Mouse (Mus musculus): ENCODE results near the gene Sec63. TPM values are rescaled to one million over a fixed set of nuclear protein-coding genes. Genes with fewer than 3 reads are reported as not detected.

Gene Sec63
- polyA plus RNA-seq, 1 experiment from 2014 or later: 23.5 TPM

DNA sequence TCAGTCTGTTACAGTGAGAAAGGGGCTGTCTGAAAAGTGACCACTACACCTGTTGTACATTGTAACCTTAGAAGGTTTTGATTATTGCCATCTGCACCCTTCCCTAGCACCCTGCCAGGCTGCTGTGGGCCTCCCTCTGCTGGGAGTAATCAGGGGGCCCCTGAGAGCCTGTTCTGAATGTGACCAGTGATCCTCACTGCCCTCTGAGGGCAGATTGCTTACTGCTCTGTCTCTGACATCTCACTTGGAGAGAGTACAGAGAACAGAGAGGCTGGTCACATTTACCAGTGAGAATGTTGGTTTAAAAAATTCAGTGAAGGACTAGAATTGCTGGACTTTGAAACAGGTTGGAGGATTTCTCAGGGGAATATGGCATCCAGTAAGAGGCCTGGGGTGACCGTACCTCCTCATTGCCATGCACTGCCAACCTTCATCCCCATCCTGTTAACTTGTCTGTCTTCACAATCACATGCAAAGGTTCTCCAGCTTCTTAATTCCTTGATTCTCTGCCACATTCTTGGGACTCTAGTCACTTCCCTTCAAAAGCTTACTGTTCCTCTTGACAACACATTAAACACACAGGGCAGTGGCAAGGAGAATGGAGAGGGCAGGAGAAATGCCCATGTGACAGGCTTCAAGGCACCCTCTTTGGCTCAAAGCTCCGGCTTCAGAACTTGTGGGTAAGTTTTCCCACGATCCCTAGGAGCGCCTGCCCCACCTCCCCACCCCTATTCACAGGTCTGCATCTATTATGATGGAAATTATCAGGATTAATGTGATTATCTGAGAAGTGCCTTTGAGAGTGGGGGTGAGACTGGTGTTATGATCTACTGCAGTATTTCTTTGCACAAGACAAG lies 72.8 kb downstream of the Sec63 start:
- peak; percentile 30 for DNase-seq (ENCODE audit: low spot score)
- 60% methylated on average over 4 of the region's 4 CpGs for WGBS
- no peaks in the 10 kb centered on the region for H3K9me3 ChIP-seq
- H3K4me3 ChIP-seq: no peak overlapping the region
- H3K36me3 ChIP-seq: peaks cover 94% of the 10 kb centered on the region
- H3K27me3 ChIP-seq (ENCODE audit: insufficient read depth, poor library complexity, severe bottlenecking): no peaks in the 10 kb centered on the region
- peak overlapping the region; percentile 79 for H3K27ac ChIP-seq
- peaks cover 32% of the 10 kb centered on the region for H3K4me1 ChIP-seq (replicated peaks)

DNA sequence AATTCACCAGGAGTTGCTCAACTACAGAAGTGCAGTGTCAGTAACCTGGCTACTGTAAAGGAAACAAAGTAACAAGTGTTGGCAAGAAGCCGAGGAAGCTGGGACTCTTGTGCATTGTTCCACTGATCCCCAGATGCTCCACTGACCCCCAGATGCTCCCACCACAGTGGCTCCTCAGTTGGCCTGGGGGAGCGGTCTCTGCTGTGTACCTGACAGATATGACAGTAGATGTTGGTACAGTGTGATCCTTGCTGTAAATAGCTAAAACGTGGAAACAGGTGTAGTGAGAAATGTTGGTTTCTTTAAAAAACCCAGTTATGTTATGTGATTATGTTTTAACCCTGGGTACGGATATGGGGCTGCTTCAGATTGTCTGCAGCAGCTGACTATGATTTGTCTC lies 76.8 kb downstream of the Sec63 start:
- peaks cover 66% of the 10 kb centered on the region for H3K36me3 ChIP-seq
- 92% methylated on average over 4 of the region's 4 CpGs for WGBS

DNA sequence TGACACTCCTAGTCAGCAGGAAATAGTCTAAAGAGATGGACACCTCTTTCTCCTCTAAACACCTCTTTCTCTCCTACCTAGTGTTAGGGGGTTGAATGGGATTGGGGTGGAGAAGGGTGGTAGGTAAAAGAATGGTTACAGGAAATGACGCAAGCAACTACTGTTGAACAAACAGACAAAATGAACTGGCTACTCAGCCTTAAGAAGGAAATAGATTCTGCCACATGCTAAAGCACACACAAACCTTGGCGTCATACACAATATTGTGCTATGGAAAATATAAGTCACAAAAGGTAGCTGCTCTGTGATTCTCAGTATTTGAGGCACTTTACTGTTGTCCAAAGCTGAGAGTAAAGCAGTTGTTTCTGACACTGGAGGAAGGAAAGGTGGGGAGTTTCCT lies 77.4 kb downstream of the Sec63 start:
- 98% methylated on average over 2 of the region's 2 CpGs for WGBS
- H3K27ac ChIP-seq: no peak overlapping the region
- H3K4me1 ChIP-seq (replicated peaks): peaks cover 23% of the 10 kb centered on the region
- H3K27me3 ChIP-seq (ENCODE audit: insufficient read depth, poor library complexity, severe bottlenecking): no peaks in the 10 kb centered on the region
- H3K9me3 ChIP-seq: no peaks in the 10 kb centered on the region
- no peak for DNase-seq (ENCODE audit: low spot score)
- H3K4me3 ChIP-seq: no peak overlapping the region
- H3K36me3 ChIP-seq: peaks cover 60% of the 10 kb centered on the region

More for the DNA sequence above, 76.8 kb downstream of the Sec63 start:
- Histone ChIP-seq H3K27ac (no peak overlapping the region), H3K9me3 (no peaks in the 10 kb centered on the region), H3K4me3 (no peak overlapping the region), H3K27me3 (ENCODE audit: insufficient read depth, poor library complexity, severe bottlenecking) (no peaks in the 10 kb centered on the region), H3K4me1 (replicated peaks) (peaks cover 29% of the 10 kb centered on the region)
- DNase-seq (ENCODE audit: low spot score): no peak

DNA sequence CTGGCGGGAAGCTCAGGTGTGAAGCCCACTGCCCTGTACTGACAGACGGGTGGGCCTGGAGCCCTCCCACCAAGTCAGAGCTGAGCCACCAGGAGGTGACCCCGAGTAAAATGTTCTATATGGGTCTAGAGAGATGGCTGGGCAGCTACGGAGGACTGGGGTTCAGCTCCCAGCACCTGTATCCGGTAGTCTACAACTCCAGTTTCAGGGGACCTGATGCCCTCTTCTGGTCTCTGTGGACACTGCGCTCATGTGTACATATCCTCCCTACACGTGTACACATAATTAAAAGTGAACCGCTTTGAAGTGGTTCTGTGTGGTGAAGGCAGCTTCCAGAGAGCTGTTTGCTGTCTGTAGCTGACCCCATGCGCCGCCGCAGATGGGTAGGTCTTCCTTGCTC lies 78.7 kb downstream of the Sec63 start:
- DNase-seq (ENCODE audit: low spot score): no peak
- WGBS: 94% methylated on average over 11 of the region's 11 CpGs
- H3K27ac ChIP-seq: no peak overlapping the region
- H3K9me3 ChIP-seq: no peaks in the 10 kb centered on the region
- no peaks in the 10 kb centered on the region for H3K27me3 ChIP-seq (ENCODE audit: insufficient read depth, poor library complexity, severe bottlenecking)
- peaks cover 47% of the 10 kb centered on the region for H3K36me3 ChIP-seq
- H3K4me1 ChIP-seq (replicated peaks): peaks cover 10% of the 10 kb centered on the region; the same call in 1 of the 2 replicates
- no peak overlapping the region for H3K4me3 ChIP-seq

DNA sequence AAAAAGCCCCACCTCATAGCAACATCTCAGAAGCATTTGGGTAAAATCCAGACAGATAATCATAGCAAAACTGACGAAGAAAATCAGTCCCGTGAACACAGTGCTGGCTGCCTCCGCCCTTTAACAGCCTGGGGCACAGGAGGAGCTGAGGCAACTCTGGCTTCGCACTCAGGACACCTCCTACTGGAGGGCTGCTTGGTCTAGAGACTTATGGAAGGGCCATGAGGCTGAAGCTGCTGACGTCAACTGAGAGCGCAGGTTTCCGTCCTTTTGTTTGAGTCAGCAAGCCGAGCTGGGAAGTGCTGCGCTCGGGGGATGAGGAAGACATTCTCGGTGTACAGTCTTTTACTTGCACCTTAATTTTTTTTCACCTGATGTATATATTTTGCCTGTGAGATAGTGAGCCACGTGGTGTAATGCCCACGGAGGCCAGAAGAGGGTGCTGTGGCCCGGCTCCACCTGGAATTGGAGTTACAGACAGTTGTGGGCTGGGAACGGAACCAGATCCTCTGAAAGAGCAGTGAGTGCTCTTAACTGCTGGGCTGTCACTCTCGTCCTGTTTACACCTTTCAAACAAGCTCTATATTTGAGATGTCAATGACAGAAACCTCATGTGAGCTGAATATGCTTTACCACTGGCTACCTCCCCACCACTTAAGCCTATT lies 80.4 kb downstream of the Sec63 start:
- H3K27me3 ChIP-seq (ENCODE audit: insufficient read depth, poor library complexity, severe bottlenecking): no peaks in the 10 kb centered on the region
- WGBS: 62% methylated on average over 16 of the region's 16 CpGs
- DNase-seq (ENCODE audit: low spot score): no peak
- H3K9me3 ChIP-seq: peaks cover 6% of the 10 kb centered on the region; the same call in 1 of the 2 replicates
- H3K36me3 ChIP-seq: peaks cover 37% of the 10 kb centered on the region
- H3K4me1 ChIP-seq (replicated peaks): 0 out of 2 replicates have a peak, but pooled peaks cover 7% of the 10 kb centered on the region
- no peak overlapping the region for H3K27ac ChIP-seq
- H3K4me3 ChIP-seq: no peak overlapping the region

DNA sequence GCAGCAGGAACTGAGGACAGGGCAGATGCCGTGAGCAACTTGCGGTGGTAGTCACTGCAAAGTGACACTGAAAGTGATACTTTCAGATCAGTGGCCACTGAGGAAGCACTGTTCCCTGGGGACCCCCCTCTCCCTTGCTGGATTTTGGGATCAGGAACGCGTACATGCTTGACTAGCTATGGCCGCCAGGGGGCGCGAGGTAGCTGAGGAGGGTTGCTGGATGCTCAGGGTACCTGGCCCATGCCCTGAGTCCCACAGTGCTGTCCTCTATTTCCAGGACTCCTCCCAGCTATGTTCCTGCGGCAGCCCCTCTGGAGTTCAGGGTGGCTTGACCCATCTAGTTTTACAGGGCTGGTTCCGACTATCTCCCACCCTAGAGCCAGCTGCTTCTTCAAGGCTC lies 81.1 kb downstream of the Sec63 start:
- Histone ChIP-seq H3K4me1 (replicated peaks) (0 out of 2 replicates have a peak, but pooled peaks cover 7% of the 10 kb centered on the region), H3K4me3 (no peak overlapping the region), H3K36me3 (peaks cover 30% of the 10 kb centered on the region), H3K9me3 (peaks cover 6% of the 10 kb centered on the region; the same call in 1 of the 2 replicates), H3K27ac (no peak overlapping the region), H3K27me3 (ENCODE audit: insufficient read depth, poor library complexity, severe bottlenecking) (no peaks in the 10 kb centered on the region)
- DNase-seq (ENCODE audit: low spot score): peak; percentile 78
- WGBS: 16% methylated on average over 9 of the region's 9 CpGs

DNA sequence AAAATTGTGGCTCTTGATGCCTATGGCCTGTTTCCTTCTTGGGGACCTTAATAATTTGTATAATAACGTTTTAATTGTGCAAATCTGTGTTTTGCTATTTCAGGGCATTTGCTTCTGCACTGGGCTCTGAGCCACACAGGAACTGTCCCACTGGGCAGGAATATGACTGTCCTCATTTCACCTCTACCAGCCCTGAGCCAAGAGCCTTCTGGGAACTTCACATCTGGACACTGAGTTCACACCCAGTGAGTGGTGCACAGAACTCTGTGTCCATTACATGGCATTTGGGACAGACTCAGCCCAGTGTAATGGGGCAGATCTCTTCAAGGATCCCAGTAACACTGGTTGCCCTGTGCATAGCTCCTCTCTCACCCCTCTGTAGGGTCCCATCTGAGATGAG lies 82.1 kb downstream of the Sec63 start:
- Histone ChIP-seq H3K4me1 (replicated peaks) (0 out of 2 replicates have a peak, but pooled peaks cover 7% of the 10 kb centered on the region), H3K27ac (no peak overlapping the region), H3K9me3 (peaks cover 6% of the 10 kb centered on the region; the same call in 1 of the 2 replicates), H3K36me3 (peaks cover 23% of the 10 kb centered on the region), H3K27me3 (ENCODE audit: insufficient read depth, poor library complexity, severe bottlenecking) (no peaks in the 10 kb centered on the region), H3K4me3 (no peak overlapping the region)
- WGBS: 82% methylated on average over 1 of the region's 1 CpGs
- DNase-seq (ENCODE audit: low spot score): no peak

DNA sequence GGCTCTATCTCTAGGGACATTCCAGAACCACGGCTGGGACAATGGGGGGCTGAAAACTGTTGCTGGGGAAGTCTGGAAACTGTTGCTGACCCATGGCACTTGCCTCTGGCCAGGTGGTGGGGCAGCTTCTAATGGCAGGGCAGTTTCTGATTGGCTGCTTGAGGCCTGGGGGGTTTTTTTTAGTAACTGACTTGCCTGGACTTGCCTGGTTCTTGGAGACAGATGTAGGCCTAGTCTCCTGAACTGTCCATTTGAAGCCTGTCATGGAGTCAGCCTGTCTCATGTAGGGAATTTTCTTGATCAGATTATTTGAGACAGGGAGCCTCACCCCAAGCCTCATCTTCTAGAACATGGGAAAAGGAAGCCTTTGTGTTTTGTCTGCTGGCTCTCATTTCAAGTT lies 84.2 kb downstream of the Sec63 start:
- Histone ChIP-seq H3K4me1 (replicated peaks) (0 out of 2 replicates have a peak, but pooled peaks cover 7% of the 10 kb centered on the region), H3K4me3 (no peak overlapping the region), H3K27ac (no peak overlapping the region), H3K9me3 (peaks cover 6% of the 10 kb centered on the region; the same call in 1 of the 2 replicates), H3K27me3 (ENCODE audit: insufficient read depth, poor library complexity, severe bottlenecking) (no peaks in the 10 kb centered on the region), H3K36me3 (peaks cover 5% of the 10 kb centered on the region; the same call in 1 of the 2 replicates)
- no peak for DNase-seq (ENCODE audit: low spot score)
- 37% methylated on average over 1 of the region's 1 CpGs for WGBS

DNA sequence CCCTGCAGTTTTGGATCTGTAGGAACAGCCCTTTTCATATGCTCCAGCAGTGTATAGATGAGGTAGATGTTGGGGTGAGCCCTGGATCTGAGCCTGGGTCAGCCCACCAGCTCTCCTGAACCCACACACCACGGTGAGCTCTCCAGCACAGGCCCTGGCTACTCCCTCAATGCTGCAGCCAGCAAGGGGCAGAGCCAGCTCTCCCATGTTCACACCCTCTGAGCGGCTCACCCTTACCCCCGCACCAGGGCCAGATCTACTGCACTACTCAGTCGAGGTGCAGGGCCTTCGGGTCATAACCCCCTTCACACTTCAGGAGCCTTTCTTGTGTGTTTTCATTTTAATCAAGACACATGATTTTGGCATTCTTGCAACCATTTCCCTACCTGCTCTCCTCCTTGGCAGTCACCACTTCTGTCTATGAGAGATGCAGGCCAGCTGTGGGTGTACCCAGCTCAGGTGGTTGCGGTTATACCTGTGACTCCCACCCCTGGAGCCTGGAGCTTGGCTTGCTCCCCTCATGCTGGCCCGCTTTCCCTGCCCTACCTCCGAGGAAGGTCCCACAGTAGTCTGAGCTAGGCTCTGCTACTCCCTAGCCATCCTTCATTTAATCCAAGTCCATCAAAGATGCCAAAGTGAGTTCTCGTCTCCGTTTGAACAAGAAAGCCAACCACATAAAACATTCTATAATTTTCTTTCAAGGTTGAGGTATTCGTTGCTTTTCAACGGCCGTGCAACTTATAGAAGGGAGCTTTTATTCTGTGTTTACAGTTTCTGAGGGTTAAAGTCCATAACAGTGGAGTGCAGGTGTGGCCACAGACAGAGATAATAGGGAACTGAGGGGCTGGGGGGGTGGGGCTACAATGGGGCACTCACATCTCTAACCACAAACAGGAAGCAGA lies 87.1 kb downstream of the Sec63 start:
- H3K9me3 ChIP-seq: peaks cover 6% of the 10 kb centered on the region; the same call in 1 of the 2 replicates
- H3K36me3 ChIP-seq: peaks cover 5% of the 10 kb centered on the region; the same call in 1 of the 2 replicates
- H3K27ac ChIP-seq: no peak overlapping the region
- WGBS: 92% methylated on average over 13 of the region's 13 CpGs
- no peak for DNase-seq (ENCODE audit: low spot score)
- no peaks in the 10 kb centered on the region for H3K4me1 ChIP-seq (replicated peaks)
- H3K4me3 ChIP-seq: no peak overlapping the region
- no peaks in the 10 kb centered on the region for H3K27me3 ChIP-seq (ENCODE audit: insufficient read depth, poor library complexity, severe bottlenecking)

DNA sequence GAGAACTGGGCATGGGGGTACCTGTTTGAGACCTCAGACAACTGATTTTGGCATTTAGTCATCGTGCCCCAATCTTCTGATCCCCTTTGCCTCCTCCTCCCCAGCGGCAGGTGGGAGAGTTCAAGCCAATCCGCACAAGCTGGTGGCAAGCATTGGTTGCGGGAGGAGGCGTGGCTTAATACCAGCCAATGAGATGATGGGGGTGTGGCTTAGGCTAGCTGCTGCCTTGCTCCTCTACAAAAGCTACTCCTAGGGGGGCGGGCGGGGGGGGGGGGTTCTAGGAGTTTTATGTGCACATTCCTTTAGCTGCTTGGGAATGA lies 87.7 kb downstream of the Sec63 start:
- no peaks in the 10 kb centered on the region for H3K4me1 ChIP-seq (replicated peaks)
- no peaks in the 10 kb centered on the region for H3K27me3 ChIP-seq (ENCODE audit: insufficient read depth, poor library complexity, severe bottlenecking)
- peaks cover 5% of the 10 kb centered on the region; the same call in 1 of the 2 replicates for H3K36me3 ChIP-seq
- H3K9me3 ChIP-seq: peaks cover 6% of the 10 kb centered on the region; the same call in 1 of the 2 replicates
- WGBS: 87% methylated on average over 7 of the region's 7 CpGs
- H3K4me3 ChIP-seq: no peak overlapping the region
- DNase-seq (ENCODE audit: low spot score): no peak
- H3K27ac ChIP-seq: no peak overlapping the region

DNA sequence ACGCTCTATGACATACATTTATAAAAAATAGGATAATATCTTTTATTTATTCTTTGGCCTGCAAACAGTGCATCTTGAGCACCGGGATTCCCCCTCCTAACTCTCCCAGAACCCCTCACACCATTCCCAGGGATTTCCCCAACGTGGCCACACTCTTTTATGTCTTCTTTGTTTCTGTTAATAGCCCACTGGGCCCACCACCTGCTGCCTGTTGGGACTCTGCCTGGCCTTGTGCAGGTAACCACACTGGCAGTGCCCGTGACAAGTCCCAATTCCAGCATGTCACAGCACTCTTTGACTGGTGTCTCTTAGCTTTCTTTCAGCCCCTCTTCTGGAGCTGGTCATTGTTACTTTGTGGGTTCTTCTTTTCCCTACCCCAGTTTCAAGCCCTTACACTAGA lies 93.5 kb downstream of the Sec63 start:
- H3K9me3 ChIP-seq: peaks cover 3% of the 10 kb centered on the region; the same call in 1 of the 2 replicates
- H3K27me3 ChIP-seq (ENCODE audit: insufficient read depth, poor library complexity, severe bottlenecking): no peaks in the 10 kb centered on the region
- H3K27ac ChIP-seq: peak overlapping the region; percentile 50; the same call in 1 of the 2 replicates
- no peak for DNase-seq (ENCODE audit: low spot score)
- H3K4me1 ChIP-seq (replicated peaks): peaks cover 14% of the 10 kb centered on the region
- H3K4me3 ChIP-seq: no peak overlapping the region
- WGBS: 57% methylated on average over 4 of the region's 4 CpGs
- H3K36me3 ChIP-seq: no peaks in the 10 kb centered on the region

DNA sequence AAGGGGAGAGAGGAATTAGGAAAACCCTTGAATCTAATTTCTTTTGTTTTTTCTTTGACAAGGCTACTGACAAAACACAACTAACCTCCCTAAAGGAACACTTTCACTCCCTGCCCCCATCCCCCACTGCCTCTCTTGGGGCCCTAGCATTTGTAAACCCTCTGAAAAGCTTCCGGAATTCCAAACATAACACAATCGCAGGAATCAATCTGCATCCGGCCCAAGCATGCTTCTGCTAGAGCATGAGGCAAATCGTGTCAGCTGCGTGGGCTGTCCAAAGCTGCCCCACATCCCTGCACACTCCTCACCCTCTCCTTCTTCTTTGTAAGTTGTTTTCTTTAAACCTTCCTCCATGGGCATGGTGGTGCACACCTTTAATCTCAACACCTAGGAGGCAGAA lies 94.0 kb downstream of the Sec63 start:
- H3K4me1 ChIP-seq (replicated peaks): peaks cover 18% of the 10 kb centered on the region
- H3K9me3 ChIP-seq: peaks cover 3% of the 10 kb centered on the region; the same call in 1 of the 2 replicates
- H3K4me3 ChIP-seq: no peak overlapping the region
- no peaks in the 10 kb centered on the region for H3K36me3 ChIP-seq
- WGBS: 36% methylated on average over 5 of the region's 5 CpGs
- DNase-seq (ENCODE audit: low spot score): peak; percentile 27
- peak overlapping the region; percentile 50; the same call in 1 of the 2 replicates for H3K27ac ChIP-seq
- H3K27me3 ChIP-seq (ENCODE audit: insufficient read depth, poor library complexity, severe bottlenecking): no peaks in the 10 kb centered on the region
